In genomic region chr17:51687226-51687625, GRCm38 (mm10) we compare ENCODE assay signal across 20 mouse cellular contexts.
"Had no signal": no experiment of that assay in that cellular context is flagged by ENCODE, and none has a peak within 500 bp of the region (broad histone marks: within the 10 kb centered on the region; RNA-seq: fewer than 3 reads in every experiment).

No protein-coding gene starts in this region.

- DNase-seq: lung, adult 18-20 months; lung, embryonic 14.5 days; lung, postnatal 10 days; lung, postnatal 4 days; midbrain, embryonic 14.5 days; retina, postnatal 1 day; right cerebral cortex, adult 18-20 months; right cerebral cortex, postnatal 25 days; right cerebral cortex, postnatal 4 days; spleen, adult 18-20 months; thymus, adult 2 months; thymus, postnatal 25 days; thymus, postnatal 4 days had no signal

- H3K27me3 ChIP-seq: liver, embryonic 12.5 days; midbrain, embryonic 12.5 days; neural tube, embryonic 12.5 days; stomach, embryonic 15.5 days had no signal

- H3K27ac ChIP-seq: liver, embryonic 12.5 days; liver, embryonic 14.5 days; midbrain, embryonic 10.5 days; midbrain, embryonic 12.5 days; neural tube, embryonic 12.5 days; stomach, embryonic 15.5 days; stomach, postnatal 0 days had no signal

- H3K9me3 ChIP-seq: liver, embryonic 12.5 days; midbrain, embryonic 10.5 days; midbrain, embryonic 12.5 days; neural tube, embryonic 12.5 days; stomach, embryonic 15.5 days had no signal

- H3K9ac ChIP-seq: liver, embryonic 12.5 days; liver, embryonic 14.5 days; lung, embryonic 14.5 days; midbrain, embryonic 12.5 days; neural tube, embryonic 12.5 days; stomach, embryonic 15.5 days had no signal

- H3K4me2 ChIP-seq: liver, embryonic 12.5 days; lung, embryonic 14.5 days; midbrain, embryonic 12.5 days; neural tube, embryonic 12.5 days; stomach, embryonic 15.5 days had no signal

- H3K4me1 ChIP-seq: liver, embryonic 12.5 days; midbrain, embryonic 10.5 days; midbrain, embryonic 12.5 days; neural tube, embryonic 12.5 days; stomach, embryonic 15.5 days had no signal

- H3K4me3 ChIP-seq: liver, embryonic 12.5 days; midbrain, embryonic 10.5 days; midbrain, embryonic 12.5 days; neural tube, embryonic 12.5 days; stomach, embryonic 15.5 days had no signal

- H3K36me3 ChIP-seq: liver, embryonic 12.5 days; midbrain, embryonic 10.5 days; midbrain, embryonic 12.5 days; neural tube, embryonic 12.5 days; stomach, embryonic 15.5 days had no signal

- ATAC-seq: liver, embryonic 12.5 days had no signal
